Mouse (Mus musculus) E14TG2a.4 (cell line): ENCODE results near the gene Cdh22.

Experiments used
- CTCF ChIP-seq: conservative IDR thresholded peaks from 2 replicates; pipeline ENCODE4 v1.5.1; 2014; ENCODE audit warnings: low read length
- NANOG ChIP-seq: IDR thresholded peaks from 2 replicates; pipeline ENCODE4 v1.6.1; 2014; ENCODE audit warnings: borderline replicate concordance, low read length, mixed read lengths
- POU5F1 ChIP-seq: IDR thresholded peaks from 2 replicates; pipeline ENCODE4 v1.6.1; 2014; ENCODE audit warnings: low read length, borderline replicate concordance

- TF ChIP-seq CTCF, result no peak
- no peak for TF ChIP-seq POU5F1
- no peak for TF ChIP-seq NANOG
These were observed 27.8 kb upstream of the Cdh22 start for GRCm38 (mm10) chr2:165262274-165262990.
